Mouse (Mus musculus) embryo, embryonic 11 days (tissue): Measurements from ENCODE around the gene Tnfsf4.

Experiments used
- DNase-seq: peaks from one replicate; pipeline ENCODE4 v3.0.0-alpha.2; 2015

Tnfsf4 gene

DNA sequence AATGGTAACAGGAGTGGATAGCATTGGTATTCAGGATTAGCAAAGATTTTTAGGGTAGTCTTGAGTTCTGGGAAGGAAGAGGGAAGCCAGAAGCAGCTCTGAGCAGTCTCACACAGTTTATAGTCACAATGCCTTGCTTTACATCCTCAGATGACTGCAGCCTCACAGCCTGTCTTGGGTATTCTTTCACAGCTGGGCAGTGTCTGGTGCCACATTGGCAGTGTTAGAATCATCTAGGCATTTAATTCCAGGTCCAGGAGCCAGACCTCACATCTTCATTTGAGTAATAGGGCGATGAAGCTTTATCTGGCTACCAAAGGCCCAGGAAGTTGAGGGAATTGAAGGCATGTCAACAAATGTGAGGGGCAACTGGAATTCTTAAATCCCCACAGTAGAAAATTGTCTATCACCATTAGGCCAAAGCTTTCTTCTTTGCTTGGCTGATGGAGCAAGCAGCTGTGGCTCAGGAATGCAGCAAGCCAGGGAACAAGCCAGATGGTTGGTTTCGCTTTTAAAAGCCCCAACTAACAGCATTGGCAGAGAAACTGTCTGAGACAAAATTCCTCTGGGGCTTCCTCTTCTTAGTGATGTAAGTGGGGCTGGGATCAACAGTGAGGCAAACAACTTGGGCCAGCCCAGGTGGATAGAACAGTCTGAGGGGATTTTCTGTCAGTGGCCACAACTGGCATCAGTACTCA is 68.3 kb downstream of the Tnfsf4 start:
- DNase-seq = peak; percentile 39
